Mouse (Mus musculus) small intestine, adult 2 months (tissue): ENCODE results near the gene Commd1. TPM values are rescaled to one million over a fixed set of nuclear protein-coding genes. Genes with fewer than 3 reads are reported as not detected.

ENCODE experiments used
- H3K27ac ChIP-seq: fragments of 200-500 bp; 2 replicates; pipeline ENCODE4 v1.5.1; 2012; ENCODE audit warnings: low read depth, low read length, control low read depth, inconsistent platforms; ENCODE audit not compliant: insufficient read depth
- H3K27me3 ChIP-seq: fragments of 200-500 bp; 2 replicates; pipeline ENCODE4 v1.6.1; 2012; ENCODE audit warnings: mild to moderate bottlenecking, moderate library complexity, low read length, inconsistent platforms; ENCODE audit not compliant: control insufficient read depth, insufficient read depth
- H3K36me3 ChIP-seq: fragments of 200-500 bp; 2 replicates; pipeline ENCODE4 v1.6.1; 2012; ENCODE audit warnings: mild to moderate bottlenecking, low read length, control low read depth, inconsistent platforms; ENCODE audit not compliant: control insufficient read depth, insufficient read depth
- H3K4me1 ChIP-seq: fragments of 200-500 bp; 2 replicates; pipeline ENCODE4 v1.6.1; 2012; ENCODE audit warnings: low read length, inconsistent platforms, mixed read lengths; ENCODE audit not compliant: control insufficient read depth, insufficient read depth, insufficient read length
- H3K4me3 ChIP-seq: fragments of 200-500 bp; 2 replicates; pipeline ENCODE4 v1.5.1; 2012; ENCODE audit warnings: low read depth, mild to moderate bottlenecking, control low read depth, inconsistent platforms, low read length, moderate library complexity
- CTCF ChIP-seq: fragments of 200-500 bp; IDR thresholded peaks from 2 replicates; pipeline ENCODE4 v1.5.1; 2012; ENCODE audit warnings: low read depth, mild to moderate bottlenecking, control low read depth, inconsistent platforms, low read length, moderate library complexity, mixed read lengths; ENCODE audit not compliant: insufficient replicate concordance, insufficient read length; ENCODE audit errors: extremely low read depth
- POLR2A ChIP-seq: fragments of 200-500 bp; IDR thresholded peaks from 2 replicates; pipeline ENCODE4 v1.6.1; 2012; ENCODE audit warnings: low read depth, mild to moderate bottlenecking, control low read depth, inconsistent platforms, low read length, moderate library complexity
- WGBS: fragments of 180-500 bp; shearing (Covaris S2); methylation state at CpG from one replicate; pipeline ENCODE4 v1.1.7; 2018; 5-methylcytosine and 5-hydroxymethylcytosine counted together
- polyA plus RNA-seq: library from polyadenylated mRNA; depleted of rRNA; stranded (reverse); fragments of >200 nt; gene quantifications from 2 replicates; pipeline ENCODE4 v1.2.3, GENCODE M21; 2012

Commd1 gene
- polyA plus RNA-seq, 1 experiment: 5.2 TPM

- 83% methylated on average over 4 of the region's 4 CpGs for WGBS
- no peak overlapping the region for H3K27ac ChIP-seq
- H3K4me1 ChIP-seq: peaks cover 2% of the 10 kb centered on the region
- TF ChIP-seq POLR2A: no peak
- TF ChIP-seq CTCF: no peak
- no peaks in the 10 kb centered on the region for H3K36me3 ChIP-seq
- H3K4me3 ChIP-seq: no peak overlapping the region
- H3K27me3 ChIP-seq: no peaks in the 10 kb centered on the region
These were observed 118.6 kb downstream of the Commd1 start for GRCm38 (mm10) chr11:22863581-22863980.

- H3K27me3 ChIP-seq: no peaks in the 10 kb centered on the region
- no peak overlapping the region for H3K4me3 ChIP-seq
- H3K4me1 ChIP-seq: peaks cover 2% of the 10 kb centered on the region
- WGBS: 80% methylated on average over 4 of the region's 4 CpGs
- TF ChIP-seq POLR2A (no peak), CTCF (no peak)
- no peak overlapping the region for H3K27ac ChIP-seq
- H3K36me3 ChIP-seq: no peaks in the 10 kb centered on the region
These were observed 120.9 kb downstream of the Commd1 start for GRCm38 (mm10) chr11:22861315-22861714.

- Histone ChIP-seq H3K36me3 (no peaks in the 10 kb centered on the region), H3K4me3 (peak within 1 kb of the TSS; percentile 93), H3K4me1 (peaks cover 2% of the 10 kb centered on the region), H3K27ac (peak within 1 kb of the TSS; percentile 84), H3K27me3 (no peaks in the 10 kb centered on the region)
- TF ChIP-seq POLR2A (no peak), CTCF (no peak)
- WGBS: 13% methylated on average over 41 of the region's 41 CpGs
These were observed 121.6 kb downstream of the Commd1 start, which contains the start of gene B3gnt2 for GRCm38 (mm10) chr11:22860335-22861227. Gene B3gnt2 (minus strand): TSS chr11:22860961.

GRCm38 (mm10) chr11:22859633-22860334 is 122.4 kb downstream of the Commd1 start:
- Histone ChIP-seq H3K4me1 (peaks cover 3% of the 10 kb centered on the region), H3K36me3 (no peaks in the 10 kb centered on the region), H3K27me3 (no peaks in the 10 kb centered on the region), H3K4me3 (peak overlapping the region; percentile 93), H3K27ac (peak overlapping the region; percentile 95)
- TF ChIP-seq CTCF (no peak; the same call in 1 of the 2 replicates), POLR2A (peak; percentile 60; the same call in 1 of the 2 replicates)
- WGBS: under 1% methylated on average over 55 of the region's 55 CpGs

GRCm38 (mm10) chr11:22859301-22859632 is 122.9 kb downstream of the Commd1 start:
- H3K4me1 ChIP-seq: peaks cover 5% of the 10 kb centered on the region
- H3K27ac ChIP-seq: peak overlapping the region; percentile 95
- no peaks in the 10 kb centered on the region for H3K36me3 ChIP-seq
- under 1% methylated on average over 36 of the region's 41 CpGs for WGBS
- TF ChIP-seq POLR2A (no peak), CTCF (no peak; the same call in 1 of the 2 replicates)
- H3K27me3 ChIP-seq: no peaks in the 10 kb centered on the region
- H3K4me3 ChIP-seq: peak overlapping the region; percentile 93

GRCm38 (mm10) chr11:22858441-22859300 is 123.5 kb downstream of the Commd1 start:
- TF ChIP-seq POLR2A: no peak
- 0 out of 2 replicates have a peak, but pooled peaks have one; percentile 15 for TF ChIP-seq CTCF
- 3% methylated on average over 50 of the region's 50 CpGs for WGBS

More at GRCm38 (mm10) chr11:22858441-22859300, 123.5 kb downstream of the Commd1 start:
- Histone ChIP-seq H3K36me3 (no peaks in the 10 kb centered on the region), H3K27ac (peak overlapping the region; percentile 95), H3K4me1 (peaks cover 8% of the 10 kb centered on the region), H3K27me3 (no peaks in the 10 kb centered on the region), H3K4me3 (peak overlapping the region; percentile 93)
